Mouse (Mus musculus) forebrain, embryonic 15.5 days (tissue): ENCODE results near the gene Ttc8. TPM values are rescaled to one million over a fixed set of nuclear protein-coding genes. Genes with fewer than 3 reads are reported as not detected.
A peak's percentile ranks its signal among the peaks of the same experiment; 100 is the strongest.
"Not testable (repeated sequence)": the region's sequence is repeated elsewhere in the genome, so short reads cannot be mapped to it uniquely, and the experiment has no call there.

Source experiments
- ATAC-seq: fragments of 200-750 bp; cut with Nextera tagmentation; replicated peaks from 2 replicates; pipeline ENCODE4 v1.8.0; 2017; ENCODE audit warnings: mild to moderate bottlenecking, moderate TSS enrichment, moderate library complexity
- H3K27ac ChIP-seq: fragments of 300-500 bp; sonication (generic); replicated peaks from 2 replicates; pipeline ENCODE4 v1.5.1; 2015; ENCODE audit warnings: mild to moderate bottlenecking, inconsistent platforms
- H3K27me3 ChIP-seq: fragments of 300-500 bp; sonication (generic); 2 replicates; pipeline ENCODE4 v1.6.1; 2015; ENCODE audit warnings: inconsistent platforms
- H3K36me3 ChIP-seq: fragments of 300-500 bp; sonication (generic); 2 replicates; pipeline ENCODE4 v1.6.1; 2015; ENCODE audit warnings: mild to moderate bottlenecking, inconsistent platforms
- H3K4me1 ChIP-seq: fragments of 300-500 bp; sonication (generic); 2 replicates; pipeline ENCODE4 v1.6.1; 2015; ENCODE audit warnings: inconsistent platforms
- H3K4me2 ChIP-seq: fragments of 300-500 bp; sonication (generic); replicated peaks from 2 replicates; pipeline ENCODE4 v1.6.1; 2015; ENCODE audit warnings: mild to moderate bottlenecking, inconsistent platforms
- H3K4me3 ChIP-seq: fragments of 300-500 bp; sonication (generic); 2 replicates; pipeline ENCODE4 v1.5.1; 2015; ENCODE audit warnings: mild to moderate bottlenecking, inconsistent platforms
- H3K9ac ChIP-seq: fragments of 300-500 bp; sonication (generic); replicated peaks from 2 replicates; pipeline ENCODE4 v1.6.1; 2015; ENCODE audit warnings: mild to moderate bottlenecking, inconsistent platforms
- H3K9me3 ChIP-seq: fragments of 300-500 bp; sonication (generic); 2 replicates; pipeline ENCODE4 v1.6.1; 2016; ENCODE audit warnings: inconsistent platforms
- WGBS: fragments of 180-500 bp; shearing (Covaris S2); methylation state at CpG from one replicate; pipeline ENCODE4 v1.1.7; 2015; ENCODE audit warnings: mixed read lengths; 5-methylcytosine and 5-hydroxymethylcytosine counted together
- polyA plus RNA-seq: library from polyadenylated mRNA; unstranded; fragments of >200 nt; fragmentation: Nextera tagmentation; extraction: Ambion mirVana; gene quantifications from 2 replicates; pipeline ENCODE4 v1.2.1, GENCODE M21; 2015

Gene Ttc8
- polyA plus RNA-seq, 1 experiment from 2014 or later: 38.4 TPM

- Histone ChIP-seq H3K27ac (no peak overlapping the region), H3K4me3 (no peak overlapping the region), H3K9me3 (no peaks in the 10 kb centered on the region), H3K4me2 (no peak overlapping the region), H3K36me3 (no peaks in the 10 kb centered on the region), H3K27me3 (no peaks in the 10 kb centered on the region), H3K4me1 (no peaks in the 10 kb centered on the region), H3K9ac (no peak overlapping the region)
- no peak for ATAC-seq
- 82% methylated on average over 4 of the region's 4 CpGs for WGBS
Observed at GRCm38 (mm10) chr12:98931174-98931573, 10.8 kb downstream of the Ttc8 start.

DNA sequence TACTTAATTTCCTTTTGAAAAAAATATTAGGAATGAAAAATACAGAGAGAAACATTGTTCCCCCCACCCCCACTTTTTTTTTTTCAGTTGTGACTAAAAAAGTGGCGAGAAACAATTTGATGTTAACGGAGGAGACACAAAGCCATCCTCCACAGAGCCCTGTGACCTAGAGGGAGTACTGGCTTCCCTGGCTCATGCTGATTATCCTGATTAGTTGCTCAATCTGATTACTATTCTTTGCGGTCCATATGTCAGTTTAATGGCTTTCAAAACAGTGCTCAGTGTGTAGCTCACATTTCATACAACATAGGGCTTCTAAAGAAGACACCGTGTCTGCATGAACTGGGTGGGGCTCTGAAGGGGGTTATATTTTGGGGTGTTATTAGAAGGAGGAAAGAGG is 12.1 kb downstream of the Ttc8 start:
- no peak overlapping the region for H3K4me3 ChIP-seq
- ATAC-seq: no peak
- WGBS: 75% methylated on average over 4 of the region's 4 CpGs

DNA sequence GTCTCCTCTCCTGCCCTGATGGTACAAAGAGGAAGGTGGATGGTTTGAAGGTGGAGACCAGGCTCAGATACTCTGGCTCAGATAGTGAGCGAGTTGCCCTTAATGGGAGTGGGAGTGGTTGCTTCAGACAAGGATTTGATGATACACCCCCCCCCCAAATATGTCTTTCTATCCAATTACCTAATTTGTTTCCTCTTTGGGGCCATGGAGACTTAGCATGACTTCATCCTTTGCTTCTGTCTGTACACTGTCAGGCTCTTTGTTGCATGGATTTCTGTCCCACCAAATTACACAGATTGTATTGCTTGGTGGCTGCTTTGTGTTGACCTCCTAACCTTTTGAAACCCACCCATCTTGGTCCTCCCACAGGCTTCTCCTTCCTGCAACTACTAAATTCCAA is 12.5 kb downstream of the Ttc8 start:
- Histone ChIP-seq H3K9me3 (no peaks in the 10 kb centered on the region), H3K36me3 (no peaks in the 10 kb centered on the region), H3K4me1 (no peaks in the 10 kb centered on the region), H3K4me3 (no peak overlapping the region), H3K27me3 (no peaks in the 10 kb centered on the region), H3K9ac (no peak overlapping the region), H3K4me2 (no peak overlapping the region), H3K27ac (no peak overlapping the region)
- WGBS: 96% methylated on average over 1 of the region's 1 CpGs
- no peak for ATAC-seq

More for the DNA sequence above, 12.1 kb downstream of the Ttc8 start:
- no peaks in the 10 kb centered on the region for H3K9me3 ChIP-seq
- H3K27ac ChIP-seq: no peak overlapping the region
- no peaks in the 10 kb centered on the region for H3K27me3 ChIP-seq
- H3K36me3 ChIP-seq: no peaks in the 10 kb centered on the region
- H3K9ac ChIP-seq: no peak overlapping the region
- H3K4me1 ChIP-seq: no peaks in the 10 kb centered on the region
- H3K4me2 ChIP-seq: no peak overlapping the region

- not testable (repeated sequence) for H3K27me3 ChIP-seq, H3K9me3 ChIP-seq, H3K36me3 ChIP-seq, H3K9ac ChIP-seq, H3K4me1 ChIP-seq, H3K4me3 ChIP-seq, H3K4me2 ChIP-seq, ATAC-seq, H3K27ac ChIP-seq
- 40% methylated on average over 5 of the region's 5 CpGs for WGBS
Observed at GRCm38 (mm10) chr12:98951295-98951694, 30.9 kb downstream of the Ttc8 start.

GRCm38 (mm10) chr12:98956951-98957350 is 36.6 kb downstream of the Ttc8 start:
- Histone ChIP-seq H3K36me3 (0 out of 2 replicates have a peak, but pooled peaks cover 2% of the 10 kb centered on the region), H3K9ac (no peak overlapping the region), H3K4me1 (peaks cover 10% of the 10 kb centered on the region), H3K27me3 (no peaks in the 10 kb centered on the region), H3K9me3 (no peaks in the 10 kb centered on the region), H3K4me3 (no peak overlapping the region), H3K27ac (no peak overlapping the region), H3K4me2 (no peak overlapping the region)
- ATAC-seq: no peak
- WGBS: 74% methylated on average over 2 of the region's 2 CpGs

GRCm38 (mm10) chr12:98957455-98957854 is 37.1 kb downstream of the Ttc8 start:
- no peak overlapping the region for H3K4me3 ChIP-seq
- H3K9me3 ChIP-seq: no peaks in the 10 kb centered on the region
- H3K4me1 ChIP-seq: peaks cover 10% of the 10 kb centered on the region
- 0 out of 2 replicates have a peak, but pooled peaks cover 2% of the 10 kb centered on the region for H3K36me3 ChIP-seq
- no peak overlapping the region for H3K27ac ChIP-seq
- ATAC-seq: no peak
- no peaks in the 10 kb centered on the region for H3K27me3 ChIP-seq
- WGBS: 84% methylated on average over 11 of the region's 11 CpGs
- H3K9ac ChIP-seq: no peak overlapping the region
- no peak overlapping the region for H3K4me2 ChIP-seq

GRCm38 (mm10) chr12:98961008-98961407 is 40.6 kb downstream of the Ttc8 start:
- Histone ChIP-seq H3K27ac (peak overlapping the region; percentile 41), H3K4me1 (peaks cover 10% of the 10 kb centered on the region), H3K36me3 (0 out of 2 replicates have a peak, but pooled peaks cover 2% of the 10 kb centered on the region), H3K9ac (no peak overlapping the region), H3K27me3 (no peaks in the 10 kb centered on the region), H3K9me3 (no peaks in the 10 kb centered on the region), H3K4me3 (no peak overlapping the region), H3K4me2 (no peak overlapping the region)
- ATAC-seq: peak; percentile 55; the same call in 1 of the 2 replicates
- WGBS: 63% methylated on average over 7 of the region's 7 CpGs

GRCm38 (mm10) chr12:98961415-98961814 is 41.0 kb downstream of the Ttc8 start:
- Histone ChIP-seq H3K9ac (no peak overlapping the region), H3K36me3 (0 out of 2 replicates have a peak, but pooled peaks cover 2% of the 10 kb centered on the region), H3K27me3 (no peaks in the 10 kb centered on the region), H3K4me3 (no peak overlapping the region), H3K27ac (peak overlapping the region; percentile 67), H3K4me2 (no peak overlapping the region), H3K9me3 (no peaks in the 10 kb centered on the region), H3K4me1 (peaks cover 10% of the 10 kb centered on the region)
- 61% methylated on average over 4 of the region's 4 CpGs for WGBS
- ATAC-seq: peak; percentile 63

GRCm38 (mm10) chr12:98965441-98966135 is 45.2 kb downstream of the Ttc8 start:
- Histone ChIP-seq H3K9ac (no peak overlapping the region), H3K4me1 (peaks cover 9% of the 10 kb centered on the region), H3K4me2 (no peak overlapping the region), H3K36me3 (no peaks in the 10 kb centered on the region), H3K4me3 (no peak overlapping the region), H3K27me3 (no peaks in the 10 kb centered on the region), H3K9me3 (no peaks in the 10 kb centered on the region), H3K27ac (no peak overlapping the region)
- no peak for ATAC-seq
- WGBS: 73% methylated on average over 4 of the region's 4 CpGs

GRCm38 (mm10) chr12:98972291-98972690 is 51.9 kb downstream of the Ttc8 start:
- H3K27me3 ChIP-seq: no peaks in the 10 kb centered on the region
- 95% methylated on average over 3 of the region's 3 CpGs for WGBS
- no peaks in the 10 kb centered on the region for H3K9me3 ChIP-seq
- no peak overlapping the region for H3K4me3 ChIP-seq
- H3K4me2 ChIP-seq: no peak overlapping the region
- H3K9ac ChIP-seq: no peak overlapping the region
- H3K36me3 ChIP-seq: peaks cover 13% of the 10 kb centered on the region
- H3K4me1 ChIP-seq: peaks cover 11% of the 10 kb centered on the region
- no peak for ATAC-seq
- H3K27ac ChIP-seq: no peak overlapping the region

- H3K36me3 ChIP-seq: peaks cover 23% of the 10 kb centered on the region
- ATAC-seq: no peak
- no peak overlapping the region for H3K4me3 ChIP-seq
- peaks cover 11% of the 10 kb centered on the region for H3K4me1 ChIP-seq
- H3K27ac ChIP-seq: 0 out of 2 replicates have a peak overlapping the region, but pooled peaks have one; percentile 53
- 85% methylated on average over 10 of the region's 10 CpGs for WGBS
- no peaks in the 10 kb centered on the region for H3K9me3 ChIP-seq
- H3K9ac ChIP-seq: no peak overlapping the region
- no peak overlapping the region for H3K4me2 ChIP-seq
- H3K27me3 ChIP-seq: no peaks in the 10 kb centered on the region
Observed at GRCm38 (mm10) chr12:98973461-98973860, 53.1 kb downstream of the Ttc8 start.

DNA sequence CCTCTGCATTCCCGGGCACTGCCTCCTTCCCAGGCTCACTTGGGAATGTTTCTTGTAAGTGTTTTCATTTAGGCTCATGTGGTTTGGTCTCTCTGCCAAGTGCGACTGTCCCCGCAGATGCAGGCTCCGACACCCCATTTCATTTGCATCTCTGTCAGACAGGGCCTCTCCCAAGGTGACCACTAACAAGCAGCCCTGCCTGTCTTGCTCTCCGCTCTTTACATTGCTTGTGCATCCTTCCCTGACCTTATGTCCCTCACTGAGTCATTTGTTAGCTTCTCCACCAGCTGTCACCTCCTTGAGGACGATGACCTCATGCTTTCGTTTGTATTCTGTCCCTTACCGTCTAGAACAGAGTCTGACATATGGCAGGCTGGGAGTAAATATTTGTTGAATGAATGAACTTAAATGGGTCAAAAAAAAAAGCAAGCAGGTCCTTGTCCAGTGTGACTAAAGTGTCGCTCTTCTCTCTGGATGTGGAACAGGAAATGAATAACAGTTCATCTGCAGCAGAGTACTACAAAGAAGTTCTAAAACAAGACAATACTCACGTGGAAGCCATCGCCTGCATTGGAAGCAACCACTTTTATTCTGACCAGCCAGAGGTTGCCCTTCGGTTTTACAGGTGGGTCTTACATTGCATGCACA is 53.9 kb downstream of the Ttc8 start:
- 41% methylated on average over 12 of the region's 12 CpGs for WGBS
- Histone ChIP-seq H3K36me3 (peaks cover 23% of the 10 kb centered on the region), H3K4me2 (no peak overlapping the region), H3K9me3 (no peaks in the 10 kb centered on the region), H3K4me1 (peaks cover 11% of the 10 kb centered on the region), H3K9ac (no peak overlapping the region), H3K27ac (peak overlapping the region; percentile 53; the same call in 1 of the 2 replicates), H3K27me3 (no peaks in the 10 kb centered on the region), H3K4me3 (no peak overlapping the region)
- peak; percentile 57; the same call in 1 of the 2 replicates for ATAC-seq
